Comparison of ENCODE assay signal across 11 mouse cellular contexts in the genomic region with DNA sequence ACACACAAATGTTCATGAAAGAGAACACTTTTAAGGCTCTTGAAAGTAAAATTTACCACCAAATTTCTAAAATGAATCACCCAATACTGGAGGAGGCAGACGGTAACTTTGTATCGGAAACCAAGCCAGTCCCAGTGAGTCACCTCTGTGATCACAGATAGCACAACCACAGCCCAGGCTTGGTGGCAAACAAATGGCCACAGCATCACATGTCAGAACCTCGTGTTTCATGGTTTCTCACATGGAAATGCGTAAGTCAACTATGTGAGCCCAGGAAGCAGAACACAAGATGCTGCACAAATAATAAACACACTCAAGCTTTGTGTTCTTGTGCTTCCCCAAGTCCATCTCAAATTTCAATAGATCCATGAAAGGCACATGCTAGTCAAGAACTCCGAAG.
DNase-seq lines count a peak whose midpoint lies in the region; ATAC-seq lines count a peak whose summit lies in the region.
"Had no signal": no experiment of that assay in that cellular context is flagged by ENCODE, and none has a peak within 500 bp of the region (broad histone marks: within the 10 kb centered on the region; RNA-seq: fewer than 3 reads in every experiment).

No protein-coding gene starts in this region.

- no peak for DNase-seq in frontal cortex, postnatal 25 days (ENCODE audit: low spot score in 2 of 2)
- peak; percentile 60 for DNase-seq in urinary bladder, postnatal 14 days (ENCODE audit: low spot score)
- DNase-seq in urinary bladder, postnatal 4 days (ENCODE audit: low spot score in 2 of 2), result no peak
- DNase-seq in fibroblast of lung, adult 2 months (ENCODE audit: low read depth), result peak; percentile 76
- DNase-seq in cerebellum, adult 9-11 months, result no peak
- DNase-seq in gastrocnemius, postnatal 25 days, result no peak
- no peak for DNase-seq in frontal cortex, postnatal 10 days (ENCODE audit: low spot score in 2 of 2)
- DNase-seq: cerebellum, adult 11-12 months; kidney, adult 18-20 months; lung, embryonic 14.5 days had no signal

- peak; percentile 50 for ATAC-seq in frontal cortex, adult (ENCODE audit: low TSS enrichment)

Comparison
In these comparisons a context has a peak if more than half of its experiments do, and no peak if none do; other contexts are left out.
1. DNase-seq: peak in urinary bladder, postnatal 14 days (single experiment) and fibroblast of lung, adult 2 months (single experiment); none in frontal cortex, postnatal 25 days (0 of 2), urinary bladder, postnatal 4 days (0 of 2), cerebellum, adult 9-11 months (single experiment), gastrocnemius, postnatal 25 days (single experiment) and frontal cortex, postnatal 10 days (0 of 2).